Mouse (Mus musculus) ES-Bruce4 (cell line): ENCODE data around the gene Ptprt.

Experiments used
- CTCF ChIP-seq: IDR thresholded peaks from one replicate; pipeline ENCODE4 v1.8.1; 2011; ENCODE audit warnings: low read depth, low read length
- EP300 ChIP-seq: IDR thresholded peaks from 2 replicates; pipeline ENCODE4 v1.6.1; 2011; ENCODE audit warnings: low read depth, low read length; ENCODE audit not compliant: insufficient read depth
- POLR2A ChIP-seq: IDR thresholded peaks from one replicate; pipeline ENCODE4 v1.8.1; 2011; ENCODE audit warnings: low read length; ENCODE audit not compliant: insufficient read depth

DNA sequence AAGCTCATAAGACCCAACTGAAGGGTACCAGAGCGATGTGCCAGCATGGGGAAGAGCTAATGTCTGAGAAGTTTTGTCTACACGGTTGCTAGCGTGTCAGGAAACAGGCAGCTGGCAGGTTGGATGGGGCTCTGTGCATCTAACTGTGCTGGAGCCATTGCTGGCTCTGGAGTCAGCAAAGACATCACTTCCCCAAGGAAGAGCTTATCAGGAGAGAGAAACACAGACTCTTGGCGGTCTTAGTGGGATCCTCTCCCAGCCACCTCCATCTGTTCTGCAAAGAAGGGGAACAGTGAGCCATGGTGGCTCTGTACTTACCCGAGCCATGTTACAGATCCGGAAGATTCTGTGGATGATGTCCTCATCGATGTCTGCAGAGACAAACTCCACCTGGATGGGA lies 1126.8 kb downstream of the Ptprt start:
- no peak for TF ChIP-seq CTCF
- no peak for TF ChIP-seq EP300
- TF ChIP-seq POLR2A, result no peak
